Mouse (Mus musculus) kidney, adult 8-10 months (tissue): ENCODE results near the gene Tubgcp4.
"Not testable (repeated sequence)": the region's sequence is repeated elsewhere in the genome, so short reads cannot be mapped to it uniquely, and the experiment has no call there.

Experiments used
- DNase-seq, 2 experiments: peaks; one replicate each; pipeline ENCODE4 v3.0.0; 2022

Tubgcp4 gene

GRCm38 (mm10) chr2:121170481-121170971 lies at the start of gene Tubgcp4:
TSS of gene Tubgcp4 (plus strand) at chr2:121170654.
- DNase-seq: peak; percentile 67 to 73

- DNase-seq: not testable (repeated sequence)
Measured at GRCm38 (mm10) chr2:121126302-121126701, 44.2 kb upstream of the Tubgcp4 start.

GRCm38 (mm10) chr2:121127536-121127935 lies 42.9 kb upstream of the Tubgcp4 start:
- peak in 1 of 2 experiments; percentile 48 for DNase-seq

- no peak for DNase-seq
Measured at GRCm38 (mm10) chr2:121128865-121129620, 41.4 kb upstream of the Tubgcp4 start.

- no peak for DNase-seq
Measured at GRCm38 (mm10) chr2:121132822-121133221, 37.6 kb upstream of the Tubgcp4 start.

GRCm38 (mm10) chr2:121137371-121137770 lies 33.1 kb upstream of the Tubgcp4 start:
- DNase-seq: no peak

- peak; percentile 74 to 84 for DNase-seq
Measured at GRCm38 (mm10) chr2:121139266-121140017, 31.0 kb upstream of the Tubgcp4 start.

GRCm38 (mm10) chr2:121140018-121140882 lies 30.2 kb upstream of the Tubgcp4 start, which contains the start of the genes Adal and Lcmt2:
TSS of gene Adal (plus strand) at chr2:121140428.
TSS of gene Lcmt2 (minus strand) at chr2:121140653.
- DNase-seq: peak; percentile 86 to 91

GRCm38 (mm10) chr2:121141216-121142035 lies 29.0 kb upstream of the Tubgcp4 start:
- DNase-seq: no peak

GRCm38 (mm10) chr2:121142415-121142814 lies 28.0 kb upstream of the Tubgcp4 start:
- no peak for DNase-seq

GRCm38 (mm10) chr2:121149679-121150078 lies 20.8 kb upstream of the Tubgcp4 start:
- DNase-seq: no peak

- DNase-seq: no peak
Measured at GRCm38 (mm10) chr2:121153100-121153499, 17.4 kb upstream of the Tubgcp4 start.

GRCm38 (mm10) chr2:121169173-121169572 lies 1.3 kb upstream of the Tubgcp4 start:
- DNase-seq: no peak

GRCm38 (mm10) chr2:121169902-121170301 lies 552 bp upstream of the Tubgcp4 start:
- peak; percentile 33 to 58 for DNase-seq

GRCm38 (mm10) chr2:121170980-121171742 lies 707 bp downstream of the Tubgcp4 start, which contains the start of gene Zscan29:
TSS of gene Zscan29 (minus strand) at chr2:121171125.
- peak; percentile 84 to 85 for DNase-seq

- no peak for DNase-seq
Measured at GRCm38 (mm10) chr2:121178828-121179479, 8.5 kb downstream of the Tubgcp4 start.

GRCm38 (mm10) chr2:121183431-121183830 lies 13.0 kb downstream of the Tubgcp4 start:
- no peak for DNase-seq

- DNase-seq: no peak
Measured at GRCm38 (mm10) chr2:121184142-121184541, 13.7 kb downstream of the Tubgcp4 start.

GRCm38 (mm10) chr2:121188530-121188929 lies 18.1 kb downstream of the Tubgcp4 start:
- no peak for DNase-seq

GRCm38 (mm10) chr2:121195466-121195865 lies 25.0 kb downstream of the Tubgcp4 start:
- no peak for DNase-seq
